Mouse (Mus musculus): ENCODE data around the gene Upk3b.

- TF ChIP-seq CTCF (IDR thresholded peaks at IDR 0.05), result no peak
- TF ChIP-seq EP300 (IDR thresholded peaks at IDR 0.05), result no peak
Measured at GRCm38 (mm10) chr5:136036667-136037066, 1.6 kb upstream of the Upk3b start.

Data from lung, postnatal 0 days (tissue).